Mouse (Mus musculus) heart, postnatal 0 days (tissue): ENCODE results near the gene Rptor. TPM values are rescaled to one million over a fixed set of nuclear protein-coding genes. Genes with fewer than 3 reads are reported as not detected.

Source experiments
- ATAC-seq: fragments of 200-750 bp; cut with Nextera tagmentation; 2 replicates; pipeline ENCODE4 v1.8.0; 2017; ENCODE audit warnings: low read depth, moderate number of reproducible peaks, moderate library complexity; ENCODE audit not compliant: insufficient read depth
- DNase-seq: peaks from one replicate; pipeline ENCODE4 v3.0.0-alpha.2; 2016; ENCODE audit warnings: low spot score
- H3K27ac ChIP-seq: fragments of 300-500 bp; sonication (generic); 2 replicates; pipeline ENCODE4 v1.5.1; 2014; ENCODE audit warnings: low read depth, mild to moderate bottlenecking
- H3K27me3 ChIP-seq: fragments of 300-500 bp; sonication (generic); 2 replicates; pipeline ENCODE4 v1.6.1; 2014; ENCODE audit warnings: low read length, mixed read lengths; ENCODE audit not compliant: control insufficient read depth, insufficient read depth
- H3K36me3 ChIP-seq: fragments of 300-500 bp; sonication (generic); replicated peaks from 2 replicates; pipeline ENCODE4 v1.6.1; 2014; ENCODE audit warnings: low read length, mixed read lengths; ENCODE audit not compliant: control insufficient read depth, insufficient read depth
- H3K4me1 ChIP-seq: fragments of 300-500 bp; sonication (generic); 2 replicates; pipeline ENCODE4 v1.6.1; 2014; ENCODE audit warnings: antibody characterized with exemption; ENCODE audit not compliant: control insufficient read depth, insufficient read depth
- H3K4me2 ChIP-seq: fragments of 300-500 bp; sonication (generic); 2 replicates; pipeline ENCODE4 v1.6.1; 2014; ENCODE audit warnings: low read depth, mild to moderate bottlenecking, low read length, moderate library complexity
- H3K4me3 ChIP-seq: fragments of 300-500 bp; sonication (generic); 2 replicates; pipeline ENCODE4 v1.5.1; 2014; ENCODE audit warnings: low read depth, low read length
- H3K9ac ChIP-seq: fragments of 300-500 bp; sonication (generic); replicated peaks from 2 replicates; pipeline ENCODE4 v1.6.1; 2014; ENCODE audit warnings: low read depth, low read length, mixed read lengths
- H3K9me3 ChIP-seq: fragments of 300-500 bp; sonication (generic); replicated peaks from 2 replicates; pipeline ENCODE4 v1.6.1; 2016; ENCODE audit warnings: low read length; ENCODE audit not compliant: control insufficient read depth
- CTCF ChIP-seq: IDR thresholded peaks from 2 replicates; pipeline ENCODE4 v1.5.1; 2016; ENCODE audit warnings: antibody characterized with exemption, control low read depth, low read depth
- EP300 ChIP-seq: IDR thresholded peaks from 2 replicates; pipeline ENCODE4 v1.6.1; 2016; ENCODE audit warnings: antibody characterized with exemption, low read depth
- WGBS: fragments of 180-500 bp; shearing (Covaris S2); extraction: QIAGEN DNeasy Blood & Tissue Kit; methylation state at CpG from one replicate; pipeline ENCODE4 v1.1.7; 2014; 5-methylcytosine and 5-hydroxymethylcytosine counted together
- polyA plus RNA-seq: library from polyadenylated mRNA; unstranded; fragments of >200 nt; fragmentation: Nextera tagmentation; extraction: Ambion mirVana; gene quantifications from 2 replicates; pipeline ENCODE4 v1.2.1, GENCODE M21; 2015
- total RNA-seq: library from RNA; depleted of rRNA; stranded (reverse); fragments of >200 nt; gene quantifications from 2 replicates; pipeline ENCODE4 v1.2.3, GENCODE M21; 2014; ENCODE audit warnings: low replicate concordance

Rptor gene
- total and polyA plus RNA-seq, 2 experiments from 2014 or later = 4.8 to 39.8 TPM

DNA sequence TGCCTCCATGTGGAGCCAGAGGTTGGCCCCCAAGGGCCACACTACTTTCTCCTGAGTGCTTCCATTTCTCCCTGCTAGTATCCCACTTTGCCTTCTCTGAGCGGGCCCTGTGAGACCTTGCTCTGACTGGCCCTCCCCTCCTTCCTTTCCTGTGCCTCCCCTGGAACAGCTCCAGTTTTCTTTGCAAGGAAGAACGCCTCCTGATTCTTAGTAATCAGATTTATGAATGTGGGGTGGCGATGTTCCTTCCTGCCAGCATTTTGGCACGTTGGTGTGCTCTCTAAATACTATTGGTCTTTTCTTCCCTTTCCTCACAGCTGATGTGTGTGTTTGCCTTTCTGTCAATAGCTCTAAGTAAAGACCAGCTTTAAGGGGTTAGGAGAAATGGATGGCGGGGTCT is 82.8 kb downstream of the Rptor start:
- Histone ChIP-seq H3K4me1 (peaks cover 64% of the 10 kb centered on the region), H3K4me3 (no peak overlapping the region), H3K27me3 (no peaks in the 10 kb centered on the region), H3K4me2 (peak overlapping the region; percentile 24; the same call in 1 of the 2 replicates), H3K9ac (no peak overlapping the region), H3K27ac (0 out of 2 replicates have a peak overlapping the region, but pooled peaks have one; percentile 39), H3K9me3 (no peaks in the 10 kb centered on the region), H3K36me3 (no peaks in the 10 kb centered on the region)
- 22% methylated on average over 5 of the region's 5 CpGs for WGBS
- DNase-seq (peak; percentile 58), ATAC-seq (0 out of 2 replicates have a peak, but pooled peaks have one; percentile 33)
- no peak for TF ChIP-seq CTCF
- TF ChIP-seq EP300 = no peak

GRCm38 (mm10) chr11:119685910-119686659 is 83.4 kb downstream of the Rptor start:
- Histone ChIP-seq H3K27me3 (no peaks in the 10 kb centered on the region), H3K4me2 (0 out of 2 replicates have a peak overlapping the region, but pooled peaks have one; percentile 24), H3K4me1 (peaks cover 66% of the 10 kb centered on the region), H3K4me3 (no peak overlapping the region), H3K27ac (0 out of 2 replicates have a peak overlapping the region, but pooled peaks have one; percentile 39), H3K9me3 (no peaks in the 10 kb centered on the region), H3K9ac (no peak overlapping the region), H3K36me3 (no peaks in the 10 kb centered on the region)
- no peak for TF ChIP-seq CTCF
- TF ChIP-seq EP300 = no peak
- 55% methylated on average over 2 of the region's 2 CpGs for WGBS
- DNase-seq (no peak), ATAC-seq (no peak)

GRCm38 (mm10) chr11:119687316-119687715 is 84.6 kb downstream of the Rptor start:
- Histone ChIP-seq H3K4me3 (no peak overlapping the region), H3K27me3 (no peaks in the 10 kb centered on the region), H3K27ac (no peak overlapping the region), H3K4me1 (peaks cover 61% of the 10 kb centered on the region), H3K9me3 (no peaks in the 10 kb centered on the region), H3K36me3 (no peaks in the 10 kb centered on the region), H3K9ac (no peak overlapping the region), H3K4me2 (no peak overlapping the region)
- no peak for ATAC-seq
- TF ChIP-seq CTCF = no peak
- TF ChIP-seq EP300 = no peak
- 75% methylated on average over 3 of the region's 3 CpGs for WGBS
- DNase-seq = no peak

- no peak overlapping the region for H3K9ac ChIP-seq
- peaks cover 55% of the 10 kb centered on the region for H3K4me1 ChIP-seq
- H3K27me3 ChIP-seq = no peaks in the 10 kb centered on the region
- H3K9me3 ChIP-seq = no peaks in the 10 kb centered on the region
- DNase-seq = no peak
- no peak overlapping the region for H3K4me3 ChIP-seq
- ATAC-seq = no peak
- no peak overlapping the region for H3K4me2 ChIP-seq
- TF ChIP-seq EP300 (no peak), CTCF (no peak)
- H3K36me3 ChIP-seq = no peaks in the 10 kb centered on the region
- H3K27ac ChIP-seq = no peak overlapping the region
Measured at GRCm38 (mm10) chr11:119687966-119688365, 85.3 kb downstream of the Rptor start.

DNA sequence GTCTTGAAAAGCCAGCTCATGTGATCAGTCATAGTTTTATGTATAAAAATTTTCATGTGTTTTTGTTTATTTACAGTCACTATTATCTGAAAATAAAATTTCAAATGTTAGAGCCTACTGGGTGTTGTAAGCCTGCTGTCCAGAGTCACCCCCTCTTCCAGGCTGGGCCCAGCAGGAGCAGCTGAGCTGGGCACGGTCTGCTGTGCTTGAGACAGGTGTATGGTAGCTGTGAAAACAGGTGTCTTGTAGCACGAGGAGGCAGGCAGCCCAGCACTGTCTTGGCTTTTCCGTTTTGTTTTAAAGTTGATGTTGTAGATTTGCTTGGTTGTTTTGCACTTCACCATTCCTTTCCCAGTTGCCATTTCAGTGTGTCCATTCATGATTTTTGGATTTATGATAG is 87.2 kb downstream of the Rptor start:
- TF ChIP-seq EP300 (no peak), CTCF (no peak)
- Histone ChIP-seq H3K9ac (no peak overlapping the region), H3K9me3 (no peaks in the 10 kb centered on the region), H3K27me3 (no peaks in the 10 kb centered on the region), H3K4me2 (no peak overlapping the region), H3K4me3 (no peak overlapping the region), H3K4me1 (peaks cover 36% of the 10 kb centered on the region), H3K27ac (no peak overlapping the region), H3K36me3 (no peaks in the 10 kb centered on the region)
- DNase-seq (no peak), ATAC-seq (no peak)
- 93% methylated on average over 3 of the region's 3 CpGs for WGBS
